Mouse (Mus musculus) lung, postnatal 10 days (tissue): Measurements from ENCODE around the gene Rpp25.

Experiments
- DNase-seq: peaks from one replicate; pipeline ENCODE4 v3.0.0; 2021

Rpp25 gene

GRCm38 (mm10) chr9:57503622-57504380, at the start of gene Rpp25:
Gene Rpp25 (plus strand): TSS chr9:57504026.
- DNase-seq: peak; percentile 67

DNA sequence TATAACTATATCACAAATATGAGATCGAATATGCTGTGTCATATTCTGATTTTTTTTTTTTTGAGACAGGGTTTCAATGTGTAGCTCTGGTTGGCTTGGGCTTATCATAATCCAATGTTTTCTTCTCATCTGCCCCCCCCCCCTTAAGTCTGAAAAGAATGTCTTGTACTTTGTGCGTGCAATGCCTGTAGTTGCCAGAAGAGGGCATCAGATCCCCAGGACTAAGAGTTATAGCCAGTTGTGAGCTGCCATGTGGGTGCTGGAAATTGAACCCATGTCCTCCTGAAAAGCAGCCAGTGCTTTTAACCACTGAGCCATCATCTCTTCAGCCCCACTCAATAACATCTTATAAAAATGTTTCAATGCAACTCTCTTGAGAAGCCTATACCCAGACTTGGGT, 44.1 kb upstream of the Rpp25 start:
- no peak for DNase-seq

GRCm38 (mm10) chr9:57462866-57463265, 41.0 kb upstream of the Rpp25 start:
- no peak for DNase-seq

DNA sequence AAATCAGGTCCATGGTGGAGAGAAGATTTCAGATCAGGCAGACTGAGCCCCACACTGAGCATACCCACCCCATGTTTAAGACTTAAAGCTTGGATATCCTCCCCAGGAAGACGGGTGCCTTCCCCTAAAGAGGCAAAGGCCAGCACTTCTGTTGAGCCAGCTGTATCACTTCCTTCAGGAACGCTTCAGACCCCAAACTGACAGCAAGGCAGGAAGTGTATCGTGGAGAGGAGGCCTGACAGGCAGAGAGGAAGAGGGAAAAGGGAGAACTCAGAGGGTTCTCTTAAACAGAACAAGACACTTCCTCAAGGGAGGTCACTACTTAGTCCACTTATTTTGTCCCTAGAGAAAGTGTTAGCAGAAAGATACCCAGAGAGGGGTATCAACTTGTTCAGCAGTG, 37.7 kb upstream of the Rpp25 start:
- DNase-seq: no peak

DNA sequence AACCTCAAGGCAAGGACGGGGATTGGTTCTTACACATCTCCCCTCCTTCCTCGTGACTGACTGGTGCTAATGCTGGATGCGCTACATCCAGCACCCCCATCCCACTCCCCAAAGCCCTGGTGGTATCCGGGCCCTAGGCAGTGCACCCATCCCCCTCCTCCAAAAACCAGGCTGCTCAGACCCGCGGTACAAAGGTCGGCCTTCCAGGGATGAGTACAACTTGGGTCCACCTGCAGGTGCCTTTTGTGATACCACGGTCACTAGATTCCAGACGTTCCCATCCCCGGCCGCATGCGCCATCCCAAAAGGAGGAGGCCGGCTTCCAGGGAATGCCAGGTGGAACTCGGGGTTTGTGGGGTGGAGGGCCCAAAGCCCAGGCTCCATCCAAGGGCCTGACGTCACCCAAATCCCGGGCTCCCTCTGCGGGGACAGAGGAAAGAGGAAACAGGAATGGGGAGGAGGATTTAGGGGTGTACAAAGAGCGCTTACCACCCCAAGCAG, 36.5 kb upstream of the Rpp25 start:
- peak; percentile 30 for DNase-seq

- peak; percentile 92 for DNase-seq
Measured at GRCm38 (mm10) chr9:57467896-57468549, 35.8 kb upstream of the Rpp25 start, which contains the start of gene Scamp5. Gene Scamp5 (minus strand): TSS chr9:57468060.

DNA sequence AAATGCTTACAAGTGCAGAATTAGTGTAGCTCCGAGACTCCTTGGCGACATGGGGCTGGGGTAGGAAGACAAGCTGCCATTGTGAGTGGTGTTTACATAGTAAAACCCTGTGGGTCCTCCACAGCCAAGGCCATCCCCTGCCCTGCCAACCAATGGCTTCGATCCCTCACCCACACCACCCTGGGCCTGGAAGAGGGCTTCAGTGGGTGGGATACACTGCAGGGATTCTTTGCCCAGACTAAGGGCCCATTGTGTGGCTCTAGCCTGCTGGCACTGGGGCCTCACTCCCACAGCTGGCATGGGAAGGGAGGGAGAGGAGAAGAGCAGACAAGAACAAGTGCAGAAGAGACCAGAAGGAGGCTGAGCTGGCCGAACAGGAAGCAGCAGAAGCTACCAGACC, 34.9 kb upstream of the Rpp25 start:
- no peak for DNase-seq

DNA sequence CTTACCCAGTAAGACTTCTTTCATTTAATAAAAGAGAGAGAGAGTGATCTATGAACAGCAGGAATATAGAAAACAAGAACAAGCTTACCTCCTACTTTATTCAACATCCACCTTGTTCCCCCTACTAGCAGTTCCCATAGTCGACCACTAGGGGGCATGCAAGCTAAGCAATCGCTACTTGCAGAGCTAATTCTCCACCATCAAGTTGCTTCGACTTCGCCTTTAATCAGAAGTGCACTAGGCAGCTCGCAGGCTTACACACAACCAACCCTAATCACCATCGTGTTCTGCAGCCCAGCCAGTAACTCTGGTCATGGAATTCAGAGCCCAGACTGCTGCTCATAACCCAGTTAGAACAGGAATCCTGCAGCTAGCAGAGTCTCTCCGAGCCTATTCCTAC, 18.1 kb upstream of the Rpp25 start:
- peak; percentile 87 for DNase-seq

GRCm38 (mm10) chr9:57487807-57488206, 16.0 kb upstream of the Rpp25 start:
- DNase-seq: no peak

DNA sequence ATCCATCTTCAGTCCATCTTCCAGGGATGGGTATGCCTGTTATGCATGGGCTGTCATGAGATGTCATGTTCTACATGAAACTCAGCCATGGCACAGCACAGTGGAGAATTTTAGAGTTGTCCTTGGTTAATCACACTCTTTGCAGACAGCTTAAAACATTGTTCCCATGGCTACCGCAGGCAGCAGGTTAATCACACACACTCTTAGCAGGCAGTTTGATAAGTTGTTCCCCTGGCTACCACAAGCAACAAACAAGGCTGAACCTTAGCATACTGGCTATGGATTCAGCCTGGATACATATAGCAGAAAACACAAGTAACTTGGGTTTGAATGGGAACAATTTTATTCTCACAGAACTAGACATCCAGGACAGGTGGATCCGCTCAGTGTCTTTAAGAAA, 10.3 kb upstream of the Rpp25 start:
- no peak for DNase-seq

DNA sequence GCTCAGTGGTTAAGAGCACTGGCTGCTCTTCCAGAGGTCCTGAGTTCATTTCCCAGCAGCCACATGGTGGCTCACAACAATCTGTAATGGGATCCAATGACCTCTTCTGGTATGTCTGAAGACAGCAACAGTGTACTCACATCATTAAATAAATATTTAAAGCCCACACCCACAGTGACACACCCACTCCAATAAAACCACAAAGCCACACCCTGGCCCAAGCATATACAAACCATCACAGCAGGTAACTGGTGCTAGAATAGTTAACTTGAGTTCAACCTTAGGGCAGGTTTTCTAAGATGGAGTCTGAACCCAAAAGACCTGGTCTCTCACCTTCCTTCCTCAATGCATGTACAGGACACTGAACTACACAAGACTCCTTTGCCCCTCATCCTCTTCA, 8.9 kb upstream of the Rpp25 start:
- DNase-seq: no peak

- no peak for DNase-seq
Measured at GRCm38 (mm10) chr9:57497236-57497635, 6.6 kb upstream of the Rpp25 start.

GRCm38 (mm10) chr9:57498536-57498935, 5.3 kb upstream of the Rpp25 start:
- no peak for DNase-seq

DNA sequence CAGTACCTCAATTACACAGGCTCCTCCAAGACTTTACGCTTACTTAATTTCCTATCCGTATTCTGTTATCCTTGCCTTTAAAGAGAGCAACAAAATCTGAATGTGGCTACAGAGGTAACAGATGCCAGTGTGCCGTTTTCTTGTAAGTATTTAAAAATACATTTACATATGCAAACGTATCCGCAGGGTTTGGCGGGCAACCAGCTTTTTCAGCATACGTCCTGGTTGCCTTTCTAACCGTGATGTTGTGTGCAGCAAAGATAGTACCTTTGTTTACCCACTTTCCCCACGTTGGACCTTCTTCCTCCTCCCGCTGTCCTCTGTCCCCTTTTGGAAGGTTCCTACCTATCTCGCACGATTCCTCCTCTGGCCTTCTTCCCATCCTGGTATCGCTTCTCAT, 2.4 kb upstream of the Rpp25 start:
- no peak for DNase-seq

- no peak for DNase-seq
Measured at GRCm38 (mm10) chr9:57501861-57502260, 2.0 kb upstream of the Rpp25 start.

- no peak for DNase-seq
Measured at GRCm38 (mm10) chr9:57502911-57503621, 760 bp upstream of the Rpp25 start.

- peak; percentile 65 for DNase-seq
Measured at GRCm38 (mm10) chr9:57504381-57504700, 515 bp downstream of the Rpp25 start.

DNA sequence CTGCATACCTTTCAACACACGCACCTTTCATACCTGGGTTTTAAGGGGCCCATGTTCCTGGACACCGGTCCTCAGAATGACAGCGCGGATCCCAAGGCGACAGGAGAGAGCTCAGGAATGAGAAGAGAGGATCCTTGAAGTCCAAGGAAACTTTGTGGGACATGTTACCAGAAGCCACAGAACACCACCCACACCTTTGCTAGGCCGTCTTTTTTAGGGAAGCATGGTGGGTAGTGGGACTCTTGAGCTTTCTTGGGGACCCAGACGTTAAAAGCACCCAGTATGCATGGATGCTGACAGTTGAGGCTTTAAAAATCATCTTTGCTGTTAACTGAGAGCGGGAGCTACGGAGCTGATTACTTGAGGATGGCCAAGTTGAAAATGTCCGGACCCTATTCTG, 1.1 kb downstream of the Rpp25 start:
- DNase-seq: no peak

DNA sequence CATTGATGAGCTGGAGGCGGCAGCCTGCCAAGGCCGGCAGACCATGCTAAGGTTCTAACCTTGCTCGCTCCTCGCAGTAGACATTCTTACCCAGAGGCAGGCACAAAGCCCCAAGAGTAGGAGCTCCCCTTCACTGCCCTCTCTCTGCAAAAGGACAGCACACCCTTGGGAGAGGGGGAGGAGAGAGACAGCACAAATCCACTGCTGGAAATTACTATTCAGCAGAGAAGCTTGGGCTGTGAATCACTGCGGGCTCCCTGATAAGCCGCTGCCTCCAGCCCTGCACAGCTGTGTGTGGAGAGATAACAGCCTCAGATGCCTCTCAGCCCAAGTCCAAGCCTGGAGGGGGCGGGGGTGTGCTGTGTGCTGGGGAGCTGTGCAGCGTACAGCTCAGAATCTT, 1.9 kb downstream of the Rpp25 start:
- DNase-seq: peak; percentile 19

GRCm38 (mm10) chr9:57510577-57510976, 6.8 kb downstream of the Rpp25 start:
- no peak for DNase-seq

GRCm38 (mm10) chr9:57517113-57517512, 13.3 kb downstream of the Rpp25 start:
- DNase-seq: peak; percentile 70

GRCm38 (mm10) chr9:57520375-57521055, 16.7 kb downstream of the Rpp25 start:
- no peak for DNase-seq
